Mouse (Mus musculus): ENCODE measurements around the gene Dgki.

GRCm38 (mm10) chr6:37026343-37027243 lies 273.4 kb downstream of the Dgki start:
- no peak for TF ChIP-seq EP300 (IDR thresholded peaks at IDR 0.05; ENCODE audit: insufficient read depth, low read depth, low read length)
- no peak for TF ChIP-seq CTCF (IDR thresholded peaks at IDR 0.05; ENCODE audit: low read depth, low read length)
